9 mouse cellular contexts compared by ENCODE assay signal in genomic region chr9:108261865-108262264, GRCm38 (mm10). TPM values are rescaled to one million over a fixed set of nuclear protein-coding genes. Genes with fewer than 3 reads are reported as not detected.
DNase-seq lines count a peak whose midpoint lies in the region; ATAC-seq and TF ChIP-seq lines count a peak whose summit lies in the region.
"Had no signal": no experiment of that assay in that cellular context is flagged by ENCODE, and none has a peak within 500 bp of the region (broad histone marks: within the 10 kb centered on the region; RNA-seq: fewer than 3 reads in every experiment).

No protein-coding gene starts in this region.

- H3K27me3 ChIP-seq in liver, embryonic 11.5 days (replicated peaks; ENCODE audit: control insufficient read depth, insufficient read depth, low read length), result no peaks in the 10 kb centered on the region
- no peaks in the 10 kb centered on the region for H3K27me3 ChIP-seq in forebrain, embryonic 14.5 days (replicated peaks; ENCODE audit: control insufficient read depth, insufficient read depth, low read length)
- no peaks in the 10 kb centered on the region for H3K27me3 ChIP-seq in intestine, postnatal 0 days (replicated peaks; ENCODE audit: control insufficient read depth, insufficient read depth, low read length)
- H3K27me3 ChIP-seq: Patski had no signal

- peaks cover 16% of the 10 kb centered on the region for H3K4me1 ChIP-seq in liver, embryonic 11.5 days (replicated peaks; ENCODE audit: control insufficient read depth, insufficient read depth, low read length)
- H3K4me1 ChIP-seq in forebrain, embryonic 14.5 days (ENCODE audit: control insufficient read depth, insufficient read depth, low read length), result peaks cover 19% of the 10 kb centered on the region
- H3K4me1 ChIP-seq in intestine, postnatal 0 days (replicated peaks; ENCODE audit: control insufficient read depth, insufficient read depth, low read length), result peaks cover 16% of the 10 kb centered on the region; the same call in 1 of the 2 replicates

- no peaks in the 10 kb centered on the region for H3K9me3 ChIP-seq in liver, embryonic 11.5 days (ENCODE audit: control insufficient read depth, low read length)
- no peaks in the 10 kb centered on the region for H3K9me3 ChIP-seq in forebrain, embryonic 14.5 days (replicated peaks; ENCODE audit: control insufficient read depth, low read length)
- no peaks in the 10 kb centered on the region for H3K9me3 ChIP-seq in intestine, postnatal 0 days (ENCODE audit: control insufficient read depth)

- WGBS in liver, embryonic 11.5 days, result 69% methylated on average over 7 of the region's 7 CpGs
- 78% methylated on average over 7 of the region's 7 CpGs for WGBS in forebrain, embryonic 14.5 days
- 43% methylated on average over 7 of the region's 7 CpGs for WGBS in intestine, postnatal 0 days

- no peak for ATAC-seq in liver, embryonic 11.5 days (replicated peaks; ENCODE audit: low FRiP score)
- no peak for ATAC-seq in forebrain, embryonic 14.5 days
- no peak for ATAC-seq in intestine, postnatal 0 days
- ATAC-seq: Patski had no signal

- H3K27ac ChIP-seq in liver, embryonic 11.5 days (ENCODE audit: low read depth, low read length), result no peak overlapping the region
- H3K27ac ChIP-seq in forebrain, embryonic 14.5 days (ENCODE audit: low read depth, low read length), result no peak overlapping the region
- no peak overlapping the region; the same call in 1 of the 2 replicates for H3K27ac ChIP-seq in intestine, postnatal 0 days (ENCODE audit: low read depth, low read length)

- DNase-seq in liver, embryonic 11.5 days (ENCODE audit: low spot score), result no peak
- DNase-seq in liver, result no peak
- DNase-seq in forebrain, embryonic 14.5 days (ENCODE audit: low spot score), result no peak
- peak; percentile 76 for DNase-seq in skeletal muscle tissue, adult 2 months (ENCODE audit: low read depth, low spot score)
- no peak for DNase-seq in cerebellum, postnatal 14 days
- no peak for DNase-seq in adrenal gland, postnatal 25 days
- no peak for DNase-seq in right cerebral cortex, adult 18-20 months

- no peaks in the 10 kb centered on the region for H3K36me3 ChIP-seq in liver, embryonic 11.5 days (ENCODE audit: control insufficient read depth, insufficient read depth, low read length)
- 0 out of 2 replicates have a peak, but pooled peaks cover 3% of the 10 kb centered on the region for H3K36me3 ChIP-seq in forebrain, embryonic 14.5 days (ENCODE audit: control insufficient read depth, insufficient read depth, low read length)
- H3K36me3 ChIP-seq in intestine, postnatal 0 days (ENCODE audit: control insufficient read depth, insufficient read depth), result no peaks in the 10 kb centered on the region

- peak overlapping the region; percentile 91 for H3K4me3 ChIP-seq in liver, embryonic 11.5 days (ENCODE audit: low read depth, low read length)
- no peak overlapping the region for H3K4me3 ChIP-seq in forebrain, embryonic 14.5 days (ENCODE audit: low read depth, low read length)
- H3K4me3 ChIP-seq in intestine, postnatal 0 days (ENCODE audit: low read depth, low read length), result peak overlapping the region; percentile 81; the same call in 1 of the 2 replicates

- H3K9ac ChIP-seq in liver, embryonic 11.5 days (ENCODE audit: low read depth, low read length), result no peak overlapping the region
- H3K9ac ChIP-seq in forebrain, embryonic 14.5 days (ENCODE audit: low read length), result peak overlapping the region; percentile 91; the same call in 1 of the 2 replicates
- peak overlapping the region; percentile 85; the same call in 1 of the 2 replicates for H3K9ac ChIP-seq in intestine, postnatal 0 days (ENCODE audit: low read depth, low read length)

- peak overlapping the region; percentile 95 for H3K4me2 ChIP-seq in liver, embryonic 11.5 days
- peak overlapping the region; percentile 82 for H3K4me2 ChIP-seq in forebrain, embryonic 14.5 days (ENCODE audit: low read length)
- H3K4me2 ChIP-seq in intestine, postnatal 0 days (replicated peaks; ENCODE audit: low read depth), result peak overlapping the region; percentile 89

- no peak for TF ChIP-seq CTCF in intestine, postnatal 0 days (IDR thresholded peaks at IDR 0.05; ENCODE audit: low read depth)

RNA-seq across cellular contexts. Expression of gene Dag1, which starts 1.9 kb away (rescaled TPM):
- polyA plus RNA-seq in liver, embryonic 11.5 days (2014; fragmentation: Nextera tagmentation; extraction: Ambion mirVana), result 41.1 and 41.5 TPM in 2 replicates
- 42.0 and 49.6 TPM in 2 replicates for polyA plus RNA-seq in forebrain, embryonic 14.5 days (2014; fragmentation: Nextera tagmentation; extraction: Ambion mirVana)
- polyA plus RNA-seq in intestine, postnatal 0 days (2015; fragmentation: Nextera tagmentation; extraction: Ambion mirVana), result 42.9 and 44.6 TPM in 2 replicates
- total RNA-seq in adrenal gland, postnatal 25 days (2021), result 127 and 146 TPM in 2 replicates

RNA-seq across cellular contexts. Expression of gene Nicn1, which starts 28.4 kb away (rescaled TPM):
- polyA plus RNA-seq in liver, embryonic 11.5 days (2014; fragmentation: Nextera tagmentation; extraction: Ambion mirVana), result 11.3 and 13.9 TPM in 2 replicates
- polyA plus RNA-seq in forebrain, embryonic 14.5 days (2014; fragmentation: Nextera tagmentation; extraction: Ambion mirVana), result 113 and 126 TPM in 2 replicates
- 12.4 and 15.6 TPM in 2 replicates for polyA plus RNA-seq in intestine, postnatal 0 days (2015; fragmentation: Nextera tagmentation; extraction: Ambion mirVana)
- 17.8 and 22.3 TPM in 2 replicates for total RNA-seq in adrenal gland, postnatal 25 days (2021)

RNA-seq across cellular contexts. Expression of gene Amt, which starts 34.8 kb away (rescaled TPM):
- polyA plus RNA-seq in liver, embryonic 11.5 days (2014; fragmentation: Nextera tagmentation; extraction: Ambion mirVana), result 16.0 and 16.5 TPM in 2 replicates
- 13.2 and 13.4 TPM in 2 replicates for polyA plus RNA-seq in forebrain, embryonic 14.5 days (2014; fragmentation: Nextera tagmentation; extraction: Ambion mirVana)
- polyA plus RNA-seq in intestine, postnatal 0 days (2015; fragmentation: Nextera tagmentation; extraction: Ambion mirVana), result 4.5 and 4.8 TPM in 2 replicates
- total RNA-seq in adrenal gland, postnatal 25 days (2021), result 5.2 and 7.0 TPM in 2 replicates

RNA-seq across cellular contexts. Expression of gene Rhoa, which starts 44.1 kb away (rescaled TPM):
- polyA plus RNA-seq in liver, embryonic 11.5 days (2014; fragmentation: Nextera tagmentation; extraction: Ambion mirVana), result 254 and 264 TPM in 2 replicates
- 276 and 307 TPM in 2 replicates for polyA plus RNA-seq in forebrain, embryonic 14.5 days (2014; fragmentation: Nextera tagmentation; extraction: Ambion mirVana)
- polyA plus RNA-seq in intestine, postnatal 0 days (2015; fragmentation: Nextera tagmentation; extraction: Ambion mirVana), result 313 and 315 TPM in 2 replicates
- total RNA-seq in adrenal gland, postnatal 25 days (2021), result 358 and 378 TPM in 2 replicates

RNA-seq across cellular contexts. Expression of gene Tcta, which starts 44.1 kb away (rescaled TPM):
- 14.9 and 16.1 TPM in 2 replicates for polyA plus RNA-seq in liver, embryonic 11.5 days (2014; fragmentation: Nextera tagmentation; extraction: Ambion mirVana)
- polyA plus RNA-seq in forebrain, embryonic 14.5 days (2014; fragmentation: Nextera tagmentation; extraction: Ambion mirVana), result 38.9 and 50.8 TPM in 2 replicates
- polyA plus RNA-seq in intestine, postnatal 0 days (2015; fragmentation: Nextera tagmentation; extraction: Ambion mirVana), result 48.6 and 50.4 TPM in 2 replicates
- 38.9 and 49.8 TPM in 2 replicates for total RNA-seq in adrenal gland, postnatal 25 days (2021)
